Mouse (Mus musculus) forebrain, embryonic 16.5 days (tissue): ENCODE results near the gene Pgap2. TPM values are rescaled to one million over a fixed set of nuclear protein-coding genes. Genes with fewer than 3 reads are reported as not detected.
A peak's percentile ranks its signal among the peaks of the same experiment; 100 is the strongest.

Experiments used
- ATAC-seq: fragments of 200-750 bp; cut with Nextera tagmentation; 2 replicates; pipeline ENCODE4 v1.8.0; 2017; ENCODE audit warnings: mild to moderate bottlenecking, moderate library complexity
- H3K27ac ChIP-seq: fragments of 300-500 bp; sonication (generic); 2 replicates; pipeline ENCODE4 v1.5.1; 2014; ENCODE audit warnings: low read length, control low read depth
- H3K27me3 ChIP-seq: fragments of 300-500 bp; sonication (generic); replicated peaks from 2 replicates; pipeline ENCODE4 v1.6.1; 2014; ENCODE audit warnings: low read length; ENCODE audit not compliant: control insufficient read depth, insufficient read depth
- H3K36me3 ChIP-seq: fragments of 300-500 bp; sonication (generic); 2 replicates; pipeline ENCODE4 v1.6.1; 2014; ENCODE audit not compliant: control insufficient read depth, insufficient read depth
- H3K4me1 ChIP-seq: fragments of 300-500 bp; sonication (generic); replicated peaks from 2 replicates; pipeline ENCODE4 v1.6.1; 2014; ENCODE audit warnings: low read length; ENCODE audit not compliant: control insufficient read depth, insufficient read depth
- H3K4me2 ChIP-seq: fragments of 300-500 bp; sonication (generic); 2 replicates; pipeline ENCODE4 v1.6.1; 2014; ENCODE audit warnings: mild to moderate bottlenecking, low read length, control low read depth
- H3K4me3 ChIP-seq: fragments of 300-500 bp; sonication (generic); replicated peaks from 2 replicates; pipeline ENCODE4 v1.5.1; 2014; ENCODE audit warnings: mild to moderate bottlenecking, low read length, control low read depth
- H3K9ac ChIP-seq: fragments of 300-500 bp; sonication (generic); replicated peaks from 2 replicates; pipeline ENCODE4 v1.6.1; 2014; ENCODE audit warnings: low read depth, low read length, control low read depth
- H3K9me3 ChIP-seq: fragments of 300-500 bp; sonication (generic); 2 replicates; pipeline ENCODE4 v1.6.1; 2016; ENCODE audit warnings: low read length; ENCODE audit not compliant: control insufficient read depth
- WGBS: fragments of 180-500 bp; shearing (Covaris S2); extraction: QIAGEN DNeasy Blood & Tissue Kit; methylation state at CpG from one replicate; pipeline ENCODE4 v1.1.7; 2014; 5-methylcytosine and 5-hydroxymethylcytosine counted together
- polyA plus RNA-seq: library from polyadenylated mRNA; unstranded; fragments of >200 nt; fragmentation: Nextera tagmentation; extraction: Ambion mirVana; gene quantifications from 2 replicates; pipeline ENCODE4 v1.2.1, GENCODE M21; 2015

Gene Pgap2
- polyA plus RNA-seq, 1 experiment from 2014 or later: 51.7 TPM

GRCm38 (mm10) chr7:102211071-102211470 lies 1.1 kb downstream of the Pgap2 start:
- H3K27me3 ChIP-seq: no peaks in the 10 kb centered on the region
- H3K4me1 ChIP-seq: peaks cover 9% of the 10 kb centered on the region
- H3K9me3 ChIP-seq: no peaks in the 10 kb centered on the region
- H3K27ac ChIP-seq: peak overlapping the region; percentile 81
- no peak for ATAC-seq
- 63% methylated on average over 3 of the region's 3 CpGs for WGBS
- no peaks in the 10 kb centered on the region for H3K36me3 ChIP-seq
- H3K9ac ChIP-seq: peak overlapping the region; percentile 51
- peak overlapping the region; percentile 48 for H3K4me3 ChIP-seq
- H3K4me2 ChIP-seq: peak overlapping the region; percentile 53

DNA sequence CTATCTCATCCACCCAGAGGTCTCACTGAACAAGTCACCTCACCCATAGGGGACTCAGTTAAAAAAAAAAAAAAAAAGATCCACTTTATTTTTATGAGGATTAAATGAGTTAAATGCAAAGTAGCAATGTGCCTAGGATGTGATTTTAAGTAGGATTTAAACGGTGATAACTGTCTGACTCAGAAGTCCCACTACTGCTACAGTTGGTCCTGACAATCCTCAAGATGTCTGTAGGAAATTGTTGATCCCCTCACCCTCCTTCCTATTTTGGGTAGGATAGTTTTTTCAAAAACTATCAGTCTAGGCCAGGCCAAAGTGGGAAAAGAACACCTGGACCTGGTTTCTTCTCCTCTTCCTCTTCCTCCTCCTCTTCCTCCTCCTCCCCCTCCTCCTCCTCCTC lies 11.9 kb downstream of the Pgap2 start:
- H3K27me3 ChIP-seq: no peaks in the 10 kb centered on the region
- ATAC-seq: 0 out of 2 replicates have a peak, but pooled peaks have one; percentile 32
- H3K4me1 ChIP-seq: peaks cover 11% of the 10 kb centered on the region
- no peak overlapping the region for H3K9ac ChIP-seq
- no peak overlapping the region; the same call in 1 of the 2 replicates for H3K4me3 ChIP-seq
- peak overlapping the region; percentile 95; the same call in 1 of the 2 replicates for H3K4me2 ChIP-seq
- 57% methylated on average over 1 of the region's 1 CpGs for WGBS
- H3K36me3 ChIP-seq: no peaks in the 10 kb centered on the region
- H3K9me3 ChIP-seq: no peaks in the 10 kb centered on the region
- H3K27ac ChIP-seq: no peak overlapping the region

GRCm38 (mm10) chr7:102222336-102222735 lies 12.3 kb downstream of the Pgap2 start:
- peak; percentile 57 for ATAC-seq
- no peaks in the 10 kb centered on the region for H3K9me3 ChIP-seq
- WGBS: 1% methylated on average over 6 of the region's 13 CpGs
- H3K4me3 ChIP-seq: peak overlapping the region; percentile 77
- no peak overlapping the region for H3K27ac ChIP-seq
- H3K4me2 ChIP-seq: peak overlapping the region; percentile 95
- H3K27me3 ChIP-seq: no peaks in the 10 kb centered on the region
- H3K4me1 ChIP-seq: peaks cover 11% of the 10 kb centered on the region
- H3K9ac ChIP-seq: peak overlapping the region; percentile 74
- no peaks in the 10 kb centered on the region for H3K36me3 ChIP-seq

GRCm38 (mm10) chr7:102222830-102223556 lies 13.0 kb downstream of the Pgap2 start:
- Histone ChIP-seq H3K4me1 (peaks cover 11% of the 10 kb centered on the region), H3K27me3 (no peaks in the 10 kb centered on the region), H3K27ac (0 out of 2 replicates have a peak overlapping the region, but pooled peaks have one; percentile 30), H3K36me3 (no peaks in the 10 kb centered on the region), H3K9ac (peak overlapping the region; percentile 74), H3K4me2 (peak overlapping the region; percentile 95), H3K9me3 (no peaks in the 10 kb centered on the region), H3K4me3 (peak overlapping the region; percentile 77)
- 2% methylated on average over 31 of the region's 31 CpGs for WGBS
- peak; percentile 89 for ATAC-seq

- H3K36me3 ChIP-seq: no peaks in the 10 kb centered on the region
- H3K4me2 ChIP-seq: no peak overlapping the region
- peaks cover 11% of the 10 kb centered on the region for H3K4me1 ChIP-seq
- H3K27me3 ChIP-seq: no peaks in the 10 kb centered on the region
- no peak overlapping the region for H3K9ac ChIP-seq
- H3K9me3 ChIP-seq: no peaks in the 10 kb centered on the region
- no peak overlapping the region for H3K27ac ChIP-seq
- no peak overlapping the region for H3K4me3 ChIP-seq
- WGBS: 92% methylated on average over 5 of the region's 5 CpGs
- ATAC-seq: no peak
Measured at GRCm38 (mm10) chr7:102223883-102224738, 14.1 kb downstream of the Pgap2 start.

- Histone ChIP-seq H3K4me3 (no peak overlapping the region), H3K27me3 (no peaks in the 10 kb centered on the region), H3K27ac (no peak overlapping the region), H3K36me3 (no peaks in the 10 kb centered on the region), H3K4me2 (no peak overlapping the region), H3K4me1 (peaks cover 11% of the 10 kb centered on the region), H3K9me3 (no peaks in the 10 kb centered on the region), H3K9ac (no peak overlapping the region)
- WGBS: 95% methylated on average over 6 of the region's 6 CpGs
- no peak for ATAC-seq
Measured at GRCm38 (mm10) chr7:102226051-102226450, 16.0 kb downstream of the Pgap2 start.

GRCm38 (mm10) chr7:102228049-102228670 lies 18.2 kb downstream of the Pgap2 start:
- 92% methylated on average over 4 of the region's 4 CpGs for WGBS
- Histone ChIP-seq H3K9ac (no peak overlapping the region), H3K4me1 (peaks cover 1% of the 10 kb centered on the region), H3K36me3 (no peaks in the 10 kb centered on the region), H3K27ac (no peak overlapping the region), H3K4me3 (no peak overlapping the region), H3K9me3 (no peaks in the 10 kb centered on the region), H3K27me3 (no peaks in the 10 kb centered on the region), H3K4me2 (no peak overlapping the region)
- ATAC-seq: no peak

DNA sequence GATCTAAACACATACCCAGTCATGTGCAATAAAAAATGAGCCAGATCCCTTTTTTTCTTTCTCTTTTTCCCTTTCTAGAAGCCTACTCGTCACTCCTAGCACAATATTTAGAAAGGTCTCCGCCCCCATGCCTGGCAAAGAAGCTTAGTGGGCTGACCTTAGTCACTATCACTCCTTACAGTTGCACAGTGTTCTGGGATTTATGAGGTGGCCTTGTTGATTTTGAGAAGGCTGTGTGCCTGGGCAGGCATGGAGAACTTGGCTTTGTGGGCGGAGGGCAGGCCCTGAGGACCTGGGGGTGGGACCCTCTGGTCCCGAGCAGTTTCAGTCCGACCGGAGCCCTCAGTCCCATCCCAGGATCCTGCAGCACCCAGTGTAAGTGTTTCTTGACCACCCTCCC lies 19.8 kb downstream of the Pgap2 start:
- H3K4me3 ChIP-seq: no peak overlapping the region
- ATAC-seq: no peak
- no peaks in the 10 kb centered on the region for H3K9me3 ChIP-seq
- H3K4me2 ChIP-seq: no peak overlapping the region
- 91% methylated on average over 6 of the region's 6 CpGs for WGBS
- no peak overlapping the region for H3K9ac ChIP-seq
- H3K4me1 ChIP-seq: no peaks in the 10 kb centered on the region
- no peaks in the 10 kb centered on the region for H3K27me3 ChIP-seq
- no peaks in the 10 kb centered on the region for H3K36me3 ChIP-seq
- no peak overlapping the region for H3K27ac ChIP-seq

- WGBS: 74% methylated on average over 4 of the region's 4 CpGs
- H3K9ac ChIP-seq: no peak overlapping the region
- no peak for ATAC-seq
- no peaks in the 10 kb centered on the region for H3K4me1 ChIP-seq
- peaks cover 9% of the 10 kb centered on the region; the same call in 1 of the 2 replicates for H3K36me3 ChIP-seq
- no peaks in the 10 kb centered on the region for H3K9me3 ChIP-seq
- no peak overlapping the region for H3K27ac ChIP-seq
- H3K27me3 ChIP-seq: no peaks in the 10 kb centered on the region
- no peak overlapping the region for H3K4me2 ChIP-seq
- H3K4me3 ChIP-seq: no peak overlapping the region
Measured at GRCm38 (mm10) chr7:102233059-102233458, 23.1 kb downstream of the Pgap2 start.
